Mouse (Mus musculus) heart, embryonic 11.5 days (tissue): ENCODE results near the gene Gm11037. TPM values are rescaled to one million over a fixed set of nuclear protein-coding genes. Genes with fewer than 3 reads are reported as not detected.
"Not testable (repeated sequence)": the region's sequence is repeated elsewhere in the genome, so short reads cannot be mapped to it uniquely, and the experiment has no call there.

ENCODE experiments used
- ATAC-seq: fragments of 200-750 bp; cut with Nextera tagmentation; replicated peaks from 2 replicates; pipeline ENCODE4 v1.8.0; 2017; ENCODE audit warnings: moderate library complexity; ENCODE audit not compliant: insufficient number of reproducible peaks, low FRiP score, low TSS enrichment
- H3K27ac ChIP-seq: fragments of 300-500 bp; sonication (generic); 2 replicates; pipeline ENCODE4 v1.5.1; 2014; ENCODE audit warnings: mild to moderate bottlenecking, low read depth, low read length
- H3K27me3 ChIP-seq: fragments of 300-500 bp; sonication (generic); 2 replicates; pipeline ENCODE4 v1.6.1; 2014; ENCODE audit warnings: mild to moderate bottlenecking, low read length, mixed read lengths; ENCODE audit not compliant: control insufficient read depth, insufficient read depth
- H3K36me3 ChIP-seq: fragments of 300-500 bp; sonication (generic); 2 replicates; pipeline ENCODE4 v1.6.1; 2014; ENCODE audit warnings: mild to moderate bottlenecking, low read length, moderate library complexity, mixed read lengths; ENCODE audit not compliant: control insufficient read depth, insufficient read depth
- H3K4me1 ChIP-seq: fragments of 300-500 bp; sonication (generic); 2 replicates; pipeline ENCODE4 v1.6.1; 2014; ENCODE audit warnings: low read length; ENCODE audit not compliant: control insufficient read depth, insufficient read depth
- H3K4me2 ChIP-seq: fragments of 300-500 bp; sonication (generic); 2 replicates; pipeline ENCODE4 v1.6.1; 2014; ENCODE audit warnings: mild to moderate bottlenecking, moderate library complexity
- H3K4me3 ChIP-seq: fragments of 300-500 bp; sonication (generic); 2 replicates; pipeline ENCODE4 v1.5.1; 2014; ENCODE audit warnings: low read depth, low read length
- H3K9ac ChIP-seq: fragments of 300-500 bp; sonication (generic); 2 replicates; pipeline ENCODE4 v1.6.1; 2014; ENCODE audit warnings: mild to moderate bottlenecking, low read depth, low read length, moderate library complexity
- H3K9me3 ChIP-seq: fragments of 300-500 bp; sonication (generic); replicated peaks from 2 replicates; pipeline ENCODE4 v1.6.1; 2016; ENCODE audit warnings: low read length; ENCODE audit not compliant: control insufficient read depth
- WGBS: fragments of 180-500 bp; shearing (Covaris S2); extraction: QIAGEN DNeasy Blood & Tissue Kit; methylation state at CpG from one replicate; pipeline ENCODE4 v1.1.7; 2014; ENCODE audit not compliant: insufficient replicate concordance; 5-methylcytosine and 5-hydroxymethylcytosine counted together
- polyA plus RNA-seq: library from polyadenylated mRNA; unstranded; fragments of >200 nt; fragmentation: Nextera tagmentation; extraction: Ambion mirVana; gene quantifications from 2 replicates; pipeline ENCODE4 v1.2.1, GENCODE M21; 2014

The Gm11037 gene
- polyA plus RNA-seq, 1 experiment from 2014 or later = not detected

DNA sequence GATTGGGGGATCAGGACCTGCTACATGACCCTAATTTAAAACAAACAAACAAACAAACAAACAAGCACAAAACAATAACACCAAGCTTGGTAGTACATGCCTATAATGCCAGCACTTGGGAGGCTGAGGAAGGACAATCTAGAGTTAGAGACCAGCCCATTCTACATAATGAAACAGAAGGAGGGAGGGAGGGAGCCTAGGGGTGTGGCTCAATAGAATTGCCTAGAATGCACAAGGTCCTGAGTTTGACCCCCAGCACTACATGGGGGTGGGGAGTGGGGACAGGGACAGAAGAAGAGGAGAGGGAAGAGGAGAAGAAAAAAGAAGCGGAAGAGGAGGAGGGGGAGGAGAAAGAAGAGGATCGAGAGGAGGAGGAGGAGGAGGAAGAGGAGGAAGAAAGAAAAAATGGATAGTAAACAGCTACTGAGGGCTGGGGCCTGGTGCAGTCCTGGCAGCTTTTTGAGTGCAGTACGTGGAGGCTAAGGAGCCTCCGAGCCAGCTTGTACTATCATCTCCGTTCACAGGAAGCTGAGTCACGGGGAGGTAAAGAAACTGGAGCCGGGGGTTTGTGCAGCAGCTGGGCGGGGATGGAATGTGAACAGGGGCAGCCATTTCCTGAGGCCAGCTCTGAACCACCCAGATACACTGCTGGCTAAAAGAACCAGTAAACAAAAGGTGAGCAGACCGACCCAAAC lies 37.0 kb upstream of the Gm11037 start:
- H3K4me3 ChIP-seq = no peak overlapping the region
- peak overlapping the region; percentile 29 for H3K4me2 ChIP-seq
- H3K4me1 ChIP-seq = 0 out of 2 replicates have a peak, but pooled peaks cover 4% of the 10 kb centered on the region
- H3K27me3 ChIP-seq = no peaks in the 10 kb centered on the region
- no peaks in the 10 kb centered on the region for H3K9me3 ChIP-seq
- WGBS = 13% methylated on average over 9 of the region's 9 CpGs
- peak overlapping the region; percentile 65 for H3K9ac ChIP-seq
- peak overlapping the region; percentile 64 for H3K27ac ChIP-seq
- peak; percentile 84 for ATAC-seq
- H3K36me3 ChIP-seq = no peaks in the 10 kb centered on the region

DNA sequence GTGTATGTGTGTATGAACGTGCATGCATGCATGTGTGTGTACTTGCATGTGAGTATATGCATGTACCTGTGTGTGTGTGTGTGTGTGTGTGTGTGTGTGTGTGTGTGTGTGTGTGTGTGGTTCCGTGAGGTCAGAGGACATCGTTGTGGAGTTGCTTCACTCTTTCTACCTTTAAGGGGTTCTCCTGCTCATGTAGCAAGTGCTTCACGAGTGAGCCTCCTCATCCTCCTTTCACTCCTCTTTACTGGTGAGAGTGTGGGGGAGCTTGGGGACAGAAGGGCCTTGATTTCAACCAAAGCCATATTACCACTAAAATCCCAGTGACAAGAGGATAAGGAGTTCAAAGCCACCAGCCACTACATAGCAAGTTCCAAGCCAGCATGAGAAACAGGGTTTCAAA lies 36.2 kb upstream of the Gm11037 start:
- peak overlapping the region; percentile 64; the same call in 1 of the 2 replicates for H3K27ac ChIP-seq
- H3K9ac ChIP-seq = peak overlapping the region; percentile 10; the same call in 1 of the 2 replicates
- 0 out of 2 replicates have a peak, but pooled peaks cover 4% of the 10 kb centered on the region for H3K4me1 ChIP-seq
- H3K4me3 ChIP-seq = no peak overlapping the region
- no peaks in the 10 kb centered on the region for H3K36me3 ChIP-seq
- H3K4me2 ChIP-seq = no peak overlapping the region
- H3K9me3 ChIP-seq = no peaks in the 10 kb centered on the region
- WGBS = 88% methylated on average over 4 of the region's 4 CpGs
- ATAC-seq = no peak
- no peaks in the 10 kb centered on the region for H3K27me3 ChIP-seq

DNA sequence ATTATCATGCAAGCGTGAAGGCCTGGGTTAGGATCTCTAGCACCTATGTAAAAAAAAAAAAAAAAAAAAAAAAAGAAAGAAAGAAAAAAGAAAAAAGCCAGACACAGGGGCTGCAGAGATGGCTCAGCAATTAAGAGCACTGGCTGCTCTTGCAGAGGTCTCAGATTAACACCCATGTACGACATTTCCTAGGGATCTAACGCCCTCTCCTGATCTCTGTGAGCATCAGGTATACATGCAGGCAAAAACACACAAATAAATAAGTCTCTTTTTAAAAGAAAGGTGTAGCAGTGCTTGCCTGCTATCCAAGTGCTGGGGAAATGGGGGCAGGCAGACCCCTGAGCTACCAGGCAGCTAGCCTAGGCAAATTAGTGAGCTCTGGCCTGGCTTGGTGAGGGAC lies 31.8 kb upstream of the Gm11037 start:
- H3K4me1 ChIP-seq = 0 out of 2 replicates have a peak, but pooled peaks cover 4% of the 10 kb centered on the region
- ATAC-seq = no peak
- H3K4me2 ChIP-seq = no peak overlapping the region

DNA sequence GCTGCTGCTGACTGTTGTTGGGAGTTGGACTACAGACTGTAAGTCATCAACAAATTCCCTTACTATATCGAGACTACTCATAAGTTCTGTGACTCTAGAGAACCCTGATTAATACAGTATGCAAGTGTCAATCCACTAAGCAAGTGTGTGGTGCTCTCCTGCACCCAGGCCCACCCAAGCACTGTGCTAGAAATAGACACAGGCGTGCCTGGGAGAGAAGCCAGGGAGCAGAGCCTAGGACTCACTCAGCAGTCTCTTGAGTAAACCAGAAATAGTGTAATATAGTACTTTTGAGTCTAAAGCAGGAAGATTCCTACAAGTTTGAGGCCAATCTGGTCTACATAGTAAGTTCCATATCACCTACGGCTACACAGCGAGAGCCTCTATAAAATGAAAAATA lies 29.3 kb upstream of the Gm11037 start:
- Histone ChIP-seq H3K27me3 (no peaks in the 10 kb centered on the region), H3K4me1 (0 out of 2 replicates have a peak, but pooled peaks cover 3% of the 10 kb centered on the region), H3K4me2 (no peak overlapping the region), H3K9ac (no peak overlapping the region), H3K27ac (no peak overlapping the region), H3K9me3 (no peaks in the 10 kb centered on the region), H3K36me3 (no peaks in the 10 kb centered on the region), H3K4me3 (no peak overlapping the region)
- 77% methylated on average over 4 of the region's 4 CpGs for WGBS
- no peak for ATAC-seq

More for the DNA sequence above, 31.8 kb upstream of the Gm11037 start:
- 49% methylated on average over 3 of the region's 3 CpGs for WGBS
- no peaks in the 10 kb centered on the region for H3K9me3 ChIP-seq
- no peaks in the 10 kb centered on the region for H3K27me3 ChIP-seq
- no peak overlapping the region for H3K9ac ChIP-seq
- no peak overlapping the region for H3K4me3 ChIP-seq
- no peaks in the 10 kb centered on the region for H3K36me3 ChIP-seq
- no peak overlapping the region for H3K27ac ChIP-seq

DNA sequence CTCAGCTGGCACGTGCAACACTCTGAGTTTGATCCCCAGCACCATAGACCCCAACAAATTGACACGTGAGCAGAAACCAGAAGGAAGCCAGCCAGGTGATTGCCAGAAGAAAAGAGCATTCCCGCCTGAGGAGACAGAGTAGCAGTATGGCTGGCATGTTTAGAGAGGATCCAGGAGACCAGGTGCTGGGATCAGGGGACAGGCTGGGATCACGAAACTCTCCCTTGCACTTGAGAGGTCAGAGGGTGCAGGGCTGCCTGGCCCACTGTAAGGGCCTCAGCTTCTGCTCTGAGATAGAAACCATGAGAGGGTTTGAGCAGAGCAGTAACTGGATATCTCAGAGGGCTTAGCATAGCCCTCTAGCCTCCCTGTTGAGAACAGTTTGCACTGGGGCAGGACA lies 28.2 kb upstream of the Gm11037 start:
- H3K36me3 ChIP-seq, H3K9me3 ChIP-seq, H3K27ac ChIP-seq, ATAC-seq, H3K4me3 ChIP-seq, H3K4me1 ChIP-seq, H3K27me3 ChIP-seq, H3K9ac ChIP-seq, H3K4me2 ChIP-seq: not testable (repeated sequence)
- WGBS = 71% methylated on average over 4 of the region's 4 CpGs

DNA sequence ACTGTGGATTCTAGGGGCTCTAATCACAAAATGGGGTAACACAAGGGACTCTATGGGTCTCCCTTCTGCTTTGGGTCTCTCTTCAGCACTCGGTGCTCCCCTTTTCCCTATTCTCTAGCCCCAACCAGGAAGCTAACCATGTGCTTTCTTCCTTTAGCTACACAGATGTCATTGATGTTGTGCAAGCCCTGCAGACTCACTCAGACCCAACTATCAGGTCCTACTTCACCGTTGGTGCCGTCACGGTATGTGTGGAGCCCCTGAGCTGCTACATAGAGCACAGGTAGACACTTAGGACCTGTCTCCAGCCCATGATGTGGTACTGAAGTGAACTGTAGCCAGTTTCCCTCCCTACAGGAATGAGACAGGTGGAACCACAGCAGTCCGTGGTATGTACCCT lies 27.3 kb upstream of the Gm11037 start:
- 84% methylated on average over 5 of the region's 5 CpGs for WGBS
- H3K9me3 ChIP-seq = no peaks in the 10 kb centered on the region

DNA sequence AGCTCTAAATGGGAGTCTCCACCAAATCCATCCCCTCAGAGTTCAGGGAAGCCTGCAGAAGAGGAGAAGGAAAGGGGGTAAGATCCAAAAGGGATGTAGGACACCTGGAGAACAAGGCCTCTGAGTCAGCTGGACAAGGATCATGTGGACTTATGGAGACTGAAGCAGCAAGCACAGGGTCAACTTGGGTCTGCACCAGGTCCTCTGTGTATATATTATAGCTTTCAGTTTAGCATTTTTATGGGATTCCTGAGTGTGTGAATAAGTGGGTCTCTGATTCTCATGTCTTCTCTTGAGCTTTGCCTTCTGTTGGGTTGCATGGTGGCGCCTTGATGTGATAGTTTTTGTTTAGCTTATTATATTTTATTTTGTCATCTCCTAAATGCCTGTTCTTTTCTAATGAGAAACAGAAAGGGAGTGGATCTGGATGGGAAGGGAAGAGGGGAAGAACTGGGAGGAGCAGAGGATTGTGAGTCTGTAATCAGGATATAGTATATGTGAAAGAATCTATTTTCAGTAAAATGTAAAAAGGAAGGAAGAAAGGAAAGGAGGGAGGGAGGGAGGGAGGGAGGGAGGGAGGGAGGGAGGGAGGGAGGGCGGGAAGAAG lies 14.2 kb upstream of the Gm11037 start:
- 74% methylated on average over 2 of the region's 2 CpGs for WGBS
- Histone ChIP-seq H3K4me1 (no peaks in the 10 kb centered on the region), H3K9me3 (no peaks in the 10 kb centered on the region), H3K36me3 (no peaks in the 10 kb centered on the region), H3K9ac (no peak overlapping the region), H3K4me3 (no peak overlapping the region), H3K4me2 (no peak overlapping the region), H3K27me3 (no peaks in the 10 kb centered on the region), H3K27ac (no peak overlapping the region)
- no peak for ATAC-seq

More for the DNA sequence above, 27.3 kb upstream of the Gm11037 start:
- H3K27ac ChIP-seq = no peak overlapping the region
- no peak overlapping the region for H3K4me3 ChIP-seq
- no peaks in the 10 kb centered on the region for H3K36me3 ChIP-seq
- H3K9ac ChIP-seq = no peak overlapping the region
- no peak for ATAC-seq
- H3K4me2 ChIP-seq = no peak overlapping the region
- no peaks in the 10 kb centered on the region for H3K27me3 ChIP-seq
- H3K4me1 ChIP-seq = 0 out of 2 replicates have a peak, but pooled peaks cover 3% of the 10 kb centered on the region

DNA sequence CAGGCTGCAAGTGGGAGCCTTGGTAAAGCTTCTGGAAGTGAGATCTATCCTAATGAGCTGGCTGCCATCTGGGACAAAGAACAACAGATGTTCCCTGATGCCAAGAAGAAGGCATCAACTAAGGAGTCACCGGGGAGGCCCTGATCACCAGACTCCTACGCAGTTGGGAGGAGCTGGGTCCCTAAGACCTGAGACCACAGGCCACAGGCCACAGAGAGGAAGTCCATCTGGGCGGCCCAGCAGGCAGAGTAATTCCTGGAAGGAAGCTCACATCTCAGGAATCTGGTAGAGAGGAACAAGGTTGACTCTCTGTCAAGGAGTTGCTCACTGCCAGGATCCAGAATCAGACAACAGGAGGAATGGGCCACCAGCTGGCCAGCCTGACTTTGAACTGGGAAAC lies 9.1 kb upstream of the Gm11037 start:
- ATAC-seq = no peak
- Histone ChIP-seq H3K9ac (no peak overlapping the region), H3K4me2 (no peak overlapping the region), H3K9me3 (no peaks in the 10 kb centered on the region), H3K27me3 (peaks cover 3% of the 10 kb centered on the region; the same call in 1 of the 2 replicates), H3K4me3 (no peak overlapping the region), H3K4me1 (peaks cover 28% of the 10 kb centered on the region), H3K27ac (no peak overlapping the region), H3K36me3 (no peaks in the 10 kb centered on the region)
- WGBS = 49% methylated on average over 3 of the region's 3 CpGs
